Mouse (Mus musculus): ENCODE data around the gene Tm7sf2. TPM values are rescaled to one million over a fixed set of nuclear protein-coding genes. Genes with fewer than 3 reads are reported as not detected.

Tm7sf2 gene
- total and polyA plus RNA-seq, 3 experiments, result 15.0 to 24.0 (median 17.2) TPM

- Histone ChIP-seq H3K4me1 (ENCODE audit: insufficient read depth, low read depth, low read length) (peaks cover 68% of the 10 kb centered on the region), H3K9me3 (replicated peaks) (no peaks in the 10 kb centered on the region), H3K36me3 (replicated peaks) (peaks cover 66% of the 10 kb centered on the region), H3K27me3 (ENCODE audit: insufficient read depth, low read length) (no peaks in the 10 kb centered on the region), H3K4me3 (ENCODE audit: low read depth, low read length) (peak overlapping the region; percentile 99; the same call in 1 of the 2 replicates)
- DNase-seq (ENCODE audit: low spot score) (no peak), ATAC-seq (ENCODE audit: extremely low read depth, insufficient number of reproducible peaks, low FRiP score, poor library complexity, severe bottlenecking) (no peak)
- TF ChIP-seq GATA1 (IDR thresholded peaks at IDR 0.05; ENCODE audit: borderline replicate concordance, low read length), result no peak
- no peak for TF ChIP-seq TAL1 (conservative IDR thresholded peaks at IDR 0.05; ENCODE audit: low read depth, low read length)
- TF ChIP-seq POLR2AphosphoS5 (IDR thresholded peaks at IDR 0.05; ENCODE audit: insufficient replicate concordance, low read depth, low read length), result no peak
- TF ChIP-seq GATA2 (IDR thresholded peaks at IDR 0.05; ENCODE audit: borderline replicate concordance, low read depth, low read length), result no peak
- no peak for TF ChIP-seq CTCF (IDR thresholded peaks at IDR 0.05; ENCODE audit: low read depth, low read length)
Measured at GRCm38 (mm10) chr19:6063081-6063480, 5.1 kb downstream of the Tm7sf2 start.

GRCm38 (mm10) chr19:6062418-6062817, 5.8 kb downstream of the Tm7sf2 start:
- DNase-seq (ENCODE audit: low spot score), result no peak
- TF ChIP-seq POLR2AphosphoS5 (IDR thresholded peaks at IDR 0.05; ENCODE audit: insufficient replicate concordance, low read depth, low read length), result no peak; the same call in 1 of the 2 replicates
- TF ChIP-seq GATA1 (IDR thresholded peaks at IDR 0.05; ENCODE audit: borderline replicate concordance, low read length), result no peak
- TF ChIP-seq CTCF (IDR thresholded peaks at IDR 0.05; ENCODE audit: low read depth, low read length), result no peak
- TF ChIP-seq GATA2 (IDR thresholded peaks at IDR 0.05; ENCODE audit: borderline replicate concordance, low read depth, low read length), result no peak
- no peak for TF ChIP-seq TAL1 (conservative IDR thresholded peaks at IDR 0.05; ENCODE audit: low read depth, low read length)
- Histone ChIP-seq H3K4me1 (ENCODE audit: insufficient read depth, low read depth, low read length) (peaks cover 63% of the 10 kb centered on the region), H3K9me3 (replicated peaks) (no peaks in the 10 kb centered on the region), H3K4me3 (ENCODE audit: low read depth, low read length) (peak overlapping the region; percentile 99), H3K36me3 (replicated peaks) (peaks cover 64% of the 10 kb centered on the region), H3K27me3 (ENCODE audit: insufficient read depth, low read length) (no peaks in the 10 kb centered on the region)
- ATAC-seq (ENCODE audit: extremely low read depth, insufficient number of reproducible peaks, low FRiP score, poor library complexity, severe bottlenecking), result no peak

GRCm38 (mm10) chr19:6061641-6062302, 6.4 kb downstream of the Tm7sf2 start:
- H3K36me3 ChIP-seq (replicated peaks), result peaks cover 64% of the 10 kb centered on the region
- peak overlapping the region; percentile 99 for H3K4me3 ChIP-seq (ENCODE audit: low read depth, low read length)
- ATAC-seq (ENCODE audit: extremely low read depth, insufficient number of reproducible peaks, low FRiP score, poor library complexity, severe bottlenecking) (peak; percentile 41; the same call in 1 of the 2 replicates), DNase-seq (ENCODE audit: low spot score) (peak; percentile 70)
- H3K27me3 ChIP-seq (ENCODE audit: insufficient read depth, low read length), result no peaks in the 10 kb centered on the region
- TF ChIP-seq TAL1 (conservative IDR thresholded peaks at IDR 0.05; ENCODE audit: low read depth, low read length) (no peak), GATA2 (IDR thresholded peaks at IDR 0.05; ENCODE audit: borderline replicate concordance, low read depth, low read length) (no peak), GATA1 (IDR thresholded peaks at IDR 0.05; ENCODE audit: borderline replicate concordance, low read length) (no peak), POLR2AphosphoS5 (IDR thresholded peaks at IDR 0.05; ENCODE audit: insufficient replicate concordance, low read depth, low read length) (no peak), CTCF (IDR thresholded peaks at IDR 0.05; ENCODE audit: low read depth, low read length) (no peak)
- H3K4me1 ChIP-seq (ENCODE audit: insufficient read depth, low read depth, low read length), result peaks cover 57% of the 10 kb centered on the region
- no peaks in the 10 kb centered on the region for H3K9me3 ChIP-seq (replicated peaks)

GRCm38 (mm10) chr19:6061021-6061533, 7.1 kb downstream of the Tm7sf2 start, which contains the start of gene Znhit2:
Znhit2 (plus strand) TSS chr19:6061192.
- peak; percentile 69 for ATAC-seq (ENCODE audit: extremely low read depth, insufficient number of reproducible peaks, low FRiP score, poor library complexity, severe bottlenecking)
- Histone ChIP-seq H3K36me3 (replicated peaks) (peaks cover 67% of the 10 kb centered on the region), H3K27me3 (ENCODE audit: insufficient read depth, low read length) (no peaks in the 10 kb centered on the region), H3K4me1 (ENCODE audit: insufficient read depth, low read depth, low read length) (peaks cover 57% of the 10 kb centered on the region), H3K4me3 (ENCODE audit: low read depth, low read length) (peak within 1 kb of the TSS; percentile 99), H3K9me3 (replicated peaks) (no peaks in the 10 kb centered on the region)
- TF ChIP-seq GATA2 (IDR thresholded peaks at IDR 0.05; ENCODE audit: borderline replicate concordance, low read depth, low read length) (no peak), POLR2AphosphoS5 (IDR thresholded peaks at IDR 0.05; ENCODE audit: insufficient replicate concordance, low read depth, low read length) (0 out of 2 replicates have a peak, but pooled peaks have one; percentile 20)
- peak; percentile 81 for DNase-seq (ENCODE audit: low spot score)

GRCm38 (mm10) chr19:6058966-6059365, 9.2 kb downstream of the Tm7sf2 start:
- Histone ChIP-seq H3K9me3 (replicated peaks) (no peaks in the 10 kb centered on the region), H3K4me1 (ENCODE audit: insufficient read depth, low read depth, low read length) (peaks cover 70% of the 10 kb centered on the region), H3K4me3 (ENCODE audit: low read depth, low read length) (peak overlapping the region; percentile 97), H3K36me3 (replicated peaks) (peaks cover 75% of the 10 kb centered on the region), H3K27me3 (ENCODE audit: insufficient read depth, low read length) (no peaks in the 10 kb centered on the region)
- ATAC-seq (ENCODE audit: extremely low read depth, insufficient number of reproducible peaks, low FRiP score, poor library complexity, severe bottlenecking) (no peak), DNase-seq (ENCODE audit: low spot score) (no peak)
- TF ChIP-seq TAL1 (conservative IDR thresholded peaks at IDR 0.05; ENCODE audit: low read depth, low read length) (no peak), CTCF (IDR thresholded peaks at IDR 0.05; ENCODE audit: low read depth, low read length) (no peak), POLR2AphosphoS5 (IDR thresholded peaks at IDR 0.05; ENCODE audit: insufficient replicate concordance, low read depth, low read length) (no peak), GATA1 (IDR thresholded peaks at IDR 0.05; ENCODE audit: borderline replicate concordance, low read length) (no peak), GATA2 (IDR thresholded peaks at IDR 0.05; ENCODE audit: borderline replicate concordance, low read depth, low read length) (no peak)

- H3K4me3 ChIP-seq (ENCODE audit: low read depth, low read length), result peak overlapping the region; percentile 97
- no peaks in the 10 kb centered on the region for H3K27me3 ChIP-seq (ENCODE audit: insufficient read depth, low read length)
- peaks cover 70% of the 10 kb centered on the region for H3K4me1 ChIP-seq (ENCODE audit: insufficient read depth, low read depth, low read length)
- peaks cover 75% of the 10 kb centered on the region for H3K36me3 ChIP-seq (replicated peaks)
- ATAC-seq (ENCODE audit: extremely low read depth, insufficient number of reproducible peaks, low FRiP score, poor library complexity, severe bottlenecking) (no peak), DNase-seq (ENCODE audit: low spot score) (no peak)
- no peaks in the 10 kb centered on the region for H3K9me3 ChIP-seq (replicated peaks)
- no peak for TF ChIP-seq POLR2AphosphoS5 (IDR thresholded peaks at IDR 0.05; ENCODE audit: insufficient replicate concordance, low read depth, low read length)
- no peak for TF ChIP-seq GATA2 (IDR thresholded peaks at IDR 0.05; ENCODE audit: borderline replicate concordance, low read depth, low read length)
- no peak for TF ChIP-seq TAL1 (conservative IDR thresholded peaks at IDR 0.05; ENCODE audit: low read depth, low read length)
- no peak for TF ChIP-seq CTCF (IDR thresholded peaks at IDR 0.05; ENCODE audit: low read depth, low read length)
- no peak for TF ChIP-seq GATA1 (IDR thresholded peaks at IDR 0.05; ENCODE audit: borderline replicate concordance, low read length)
Measured at GRCm38 (mm10) chr19:6058513-6058912, 9.7 kb downstream of the Tm7sf2 start.

Measured in G1E (cell line).